Mouse (Mus musculus) lung, adult 18-20 months (tissue): ENCODE data around the gene Capn15.

ENCODE experiments used
- DNase-seq, 2 experiments: peaks; one replicate each; pipeline ENCODE4 v3.0.0; 2022; ENCODE audit warnings: mixed read lengths in 2 of 2

Gene Capn15

GRCm38 (mm10) chr17:25918037-25918750 lies 67.4 kb downstream of the Capn15 start:
- no peak for DNase-seq

- no peak for DNase-seq
Observed at GRCm38 (mm10) chr17:25916931-25917647, 68.5 kb downstream of the Capn15 start.

GRCm38 (mm10) chr17:25914295-25914694 lies 71.3 kb downstream of the Capn15 start:
- DNase-seq: no peak

- DNase-seq: peak; percentile 27 to 28
Observed at GRCm38 (mm10) chr17:25913877-25914275, 71.7 kb downstream of the Capn15 start.

- DNase-seq: peak; percentile 70 to 76
Observed at GRCm38 (mm10) chr17:25913186-25913876, 72.3 kb downstream of the Capn15 start.

- DNase-seq: peak; percentile 47 to 65
Observed at GRCm38 (mm10) chr17:25911816-25912215, 73.8 kb downstream of the Capn15 start.
